Mouse (Mus musculus) left cerebral cortex, adult 9 months (tissue): Measurements from ENCODE around the gene Rsph14.
"Not testable (repeated sequence)": the region's sequence is repeated elsewhere in the genome, so short reads cannot be mapped to it uniquely, and the experiment has no call there.

Experiments used
- DNase-seq, 2 experiments: peaks; one replicate each; pipeline ENCODE4 v3.0.0; 2022; ENCODE audit warnings: low spot score in 2 of 2

Rsph14 gene

DNA sequence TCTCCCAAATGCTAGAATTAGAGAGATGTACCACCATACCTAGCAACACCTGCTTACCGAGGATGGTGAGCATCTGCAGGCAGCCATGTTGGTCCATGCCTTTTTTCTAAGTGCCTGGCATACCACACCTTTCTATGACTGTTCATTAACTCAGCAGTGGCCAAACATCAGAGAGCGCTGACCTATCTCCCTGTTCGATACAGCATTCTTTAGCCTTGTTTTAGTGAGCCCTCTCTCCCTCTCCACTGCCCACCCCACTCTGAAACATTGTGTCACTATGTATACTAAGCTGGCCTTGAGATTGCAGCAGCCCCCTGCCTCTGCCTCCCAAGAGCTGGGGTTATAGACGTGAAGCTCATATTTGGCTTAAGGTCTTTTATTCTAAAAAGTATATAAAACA lies 21.3 kb upstream of the Rsph14 start:
- DNase-seq = no peak

- no peak for DNase-seq
Measured at GRCm38 (mm10) chr10:75052902-75053301, 20.5 kb upstream of the Rsph14 start.

DNA sequence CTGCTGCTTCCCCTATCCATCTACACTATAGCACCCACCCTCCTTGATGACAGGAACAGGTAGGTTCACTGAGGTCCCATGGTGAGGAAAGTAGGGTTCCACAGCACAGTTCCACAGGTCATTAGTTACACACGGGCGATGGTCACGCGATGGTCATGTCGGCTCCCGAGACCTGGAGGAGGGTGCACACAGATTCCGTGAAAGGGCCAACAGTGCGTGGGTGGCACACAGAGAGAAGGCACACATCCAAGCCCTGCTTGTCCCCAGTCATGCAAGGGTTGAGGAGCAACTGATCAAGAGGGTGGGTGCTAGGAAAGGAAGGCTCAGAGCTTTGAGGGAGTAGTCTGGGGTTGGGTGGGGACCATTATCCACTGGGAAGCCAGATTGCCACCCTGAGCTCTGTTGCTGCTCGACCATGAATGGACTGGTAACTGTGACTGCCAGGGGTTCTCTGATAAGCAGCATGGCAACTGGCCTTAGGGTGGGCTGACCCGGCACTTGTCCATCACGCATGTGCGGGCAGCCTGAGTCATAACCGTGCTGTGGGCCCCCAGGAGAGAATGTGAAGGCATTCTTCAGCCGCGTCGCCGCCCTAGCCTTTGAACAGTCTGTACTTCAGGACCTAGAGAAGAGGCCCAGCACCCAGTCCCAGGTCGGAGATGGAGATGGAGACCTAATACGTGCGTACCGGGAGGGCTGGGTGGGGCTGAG lies 19.1 kb upstream of the Rsph14 start:
- no peak for DNase-seq

- no peak for DNase-seq
Measured at GRCm38 (mm10) chr10:75048711-75049110, 16.3 kb upstream of the Rsph14 start.

GRCm38 (mm10) chr10:75045831-75046230 lies 13.4 kb upstream of the Rsph14 start:
- DNase-seq = no peak

GRCm38 (mm10) chr10:75044459-75044858 lies 12.1 kb upstream of the Rsph14 start:
- no peak for DNase-seq

DNA sequence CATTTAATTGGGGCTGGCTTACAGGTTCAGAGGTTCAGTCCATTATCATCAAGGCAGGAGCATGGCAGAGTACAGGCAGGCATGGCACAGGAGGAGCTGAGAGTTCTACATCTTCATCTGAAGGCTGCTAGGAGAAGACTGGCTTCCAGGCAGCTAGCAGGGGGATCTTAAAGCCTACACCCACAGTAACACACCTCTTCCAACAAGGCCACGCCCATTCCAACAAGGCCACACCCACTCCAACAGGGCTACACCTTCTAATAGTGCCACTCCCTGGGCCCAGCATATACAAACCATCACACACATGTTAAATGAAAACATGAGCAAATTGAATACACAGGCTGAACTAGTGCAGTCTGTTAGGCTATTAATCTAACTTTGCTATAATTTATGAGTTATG lies 9.7 kb upstream of the Rsph14 start:
- DNase-seq = not testable (repeated sequence)

- peak; percentile 89 to 94 for DNase-seq
Measured at GRCm38 (mm10) chr10:75036883-75037379, 4.5 kb upstream of the Rsph14 start, which contains the start of gene Rab36. TSS of gene Rab36 (plus strand) at chr10:75037058.

DNA sequence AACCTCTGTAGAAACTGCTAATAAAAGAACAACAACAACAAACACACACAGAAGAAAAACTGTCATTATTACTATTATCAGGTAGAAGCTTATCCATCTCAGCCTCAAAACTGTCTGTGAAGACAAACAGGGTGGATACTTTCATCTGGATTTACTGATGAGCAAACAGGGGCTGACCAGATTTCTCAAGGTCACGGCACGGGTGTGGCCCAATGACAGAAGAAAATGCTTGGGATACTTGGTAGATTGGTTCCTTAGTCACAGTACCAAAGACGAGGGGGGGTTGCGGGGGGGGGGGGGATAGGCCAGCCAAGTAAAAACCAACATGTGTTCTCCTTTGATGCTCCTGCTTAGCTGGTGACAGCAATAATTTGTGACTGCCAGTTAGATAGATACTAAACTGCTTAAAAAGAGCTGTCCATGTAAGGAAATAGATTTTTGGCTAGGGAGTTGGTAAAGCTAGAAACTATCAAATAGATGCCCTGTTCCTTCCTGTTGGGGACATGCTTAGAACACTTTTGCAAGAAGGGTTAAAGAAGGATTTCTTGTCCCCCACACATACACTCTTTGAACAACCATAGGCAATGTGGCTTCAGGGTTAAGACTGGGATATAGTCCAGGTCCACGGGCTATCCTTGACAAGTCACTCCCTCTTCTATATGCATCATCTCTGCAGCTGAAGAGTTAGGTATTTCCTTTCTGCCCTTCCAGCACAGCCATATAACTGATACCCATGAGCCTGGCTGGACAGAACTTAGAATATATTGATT lies 856 bp downstream of the Rsph14 start:
- no peak for DNase-seq

DNA sequence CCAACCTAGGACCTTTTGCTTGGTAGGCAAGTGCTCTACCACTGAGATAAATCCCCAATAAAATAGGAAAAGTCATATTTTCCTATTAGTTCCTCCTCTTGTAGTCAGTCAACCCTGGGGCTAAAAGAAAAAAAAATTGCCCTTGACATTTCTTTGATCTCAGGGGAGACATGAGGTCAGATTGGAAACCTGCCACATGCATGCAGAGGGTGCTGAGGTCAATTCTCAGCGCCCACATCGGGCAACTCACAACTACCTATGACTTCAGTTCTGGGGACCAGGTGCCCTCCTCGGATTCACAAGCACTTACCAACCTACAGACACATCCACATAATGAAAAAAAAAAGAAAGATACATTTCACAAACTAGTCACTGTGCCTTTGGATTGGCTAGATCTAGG lies 2.2 kb downstream of the Rsph14 start:
- DNase-seq = no peak

- DNase-seq = no peak
Measured at GRCm38 (mm10) chr10:75029677-75030076, 2.7 kb downstream of the Rsph14 start.

- no peak for DNase-seq
Measured at GRCm38 (mm10) chr10:75028743-75029142, 3.6 kb downstream of the Rsph14 start.

DNA sequence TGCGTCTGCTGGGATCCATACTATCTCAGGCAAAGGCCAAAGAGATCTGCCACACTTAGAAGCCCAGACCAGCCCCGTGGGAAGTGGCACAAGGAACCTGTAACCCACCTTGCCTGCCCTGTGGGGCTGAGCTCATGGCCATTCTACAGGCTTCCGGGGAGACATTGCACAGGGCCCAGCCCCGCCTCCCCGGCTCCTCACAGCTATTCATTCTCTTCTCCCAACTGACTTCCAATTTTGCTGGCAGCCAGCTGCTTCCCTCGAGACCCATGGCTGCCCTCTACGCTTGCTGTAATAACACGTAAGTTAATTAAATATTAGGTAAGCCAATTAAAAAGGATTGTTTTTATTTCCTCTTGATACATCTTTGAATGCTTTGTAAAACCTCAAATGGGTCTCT lies 5.9 kb downstream of the Rsph14 start:
- DNase-seq = no peak

DNA sequence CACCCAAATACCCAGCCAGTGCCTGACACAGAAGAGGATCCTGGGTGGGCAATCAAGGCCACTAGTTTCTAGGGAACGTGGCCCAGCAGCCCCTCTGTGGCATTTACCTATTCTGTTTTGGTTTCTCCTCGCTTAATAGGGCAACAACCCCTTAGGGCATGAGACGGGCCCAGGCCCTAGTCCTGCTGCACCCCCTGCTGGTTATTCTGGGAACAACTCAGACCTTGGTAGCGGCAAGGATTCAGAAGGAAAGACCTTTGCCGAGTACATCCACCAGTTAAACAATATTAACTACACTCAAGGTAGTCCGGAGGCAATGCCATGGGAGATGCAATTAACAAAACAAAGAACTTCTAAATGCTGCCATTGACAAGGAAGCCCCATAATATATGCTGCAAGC lies 11.2 kb downstream of the Rsph14 start:
- peak in 1 of 2 experiments; percentile 86 for DNase-seq

DNA sequence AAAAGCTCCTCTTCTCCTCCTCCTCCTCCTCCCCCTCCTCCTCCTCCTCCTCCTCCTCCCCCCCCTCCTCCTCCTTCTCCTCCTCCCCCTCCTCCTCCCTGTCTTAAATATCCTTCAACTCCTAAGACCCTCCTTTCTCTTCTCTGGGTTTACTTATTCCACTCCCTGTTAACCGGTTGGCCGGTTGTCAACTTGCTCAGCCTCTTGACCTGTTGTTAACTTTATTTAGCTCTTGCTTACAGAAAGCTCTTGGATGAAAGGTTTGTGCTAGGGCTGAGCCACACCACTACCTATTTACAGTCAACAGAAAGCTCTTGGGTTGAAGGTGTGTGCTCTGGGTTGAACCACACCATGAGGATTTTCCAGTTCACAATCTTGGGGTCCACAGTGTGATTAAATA lies 12.1 kb downstream of the Rsph14 start:
- no peak for DNase-seq

DNA sequence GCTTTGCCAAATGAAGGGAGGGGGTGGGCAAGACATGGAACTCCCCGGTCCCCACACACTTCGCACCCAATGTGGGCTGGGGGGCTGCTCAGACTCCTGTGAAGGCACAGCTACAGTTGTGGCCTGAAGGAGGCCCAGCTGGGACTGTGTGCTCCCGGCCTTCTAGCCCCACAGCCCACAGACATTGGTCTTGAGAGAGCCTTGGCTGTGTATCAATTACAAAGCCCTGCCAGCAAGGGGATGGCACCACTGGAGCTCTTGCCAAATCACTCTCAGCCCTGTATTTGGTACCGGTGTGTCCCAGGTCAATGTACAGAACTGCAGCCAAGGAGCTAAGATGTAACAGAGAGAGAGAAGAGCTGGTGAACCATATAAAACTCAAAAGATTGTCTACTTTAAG lies 15.9 kb downstream of the Rsph14 start:
- no peak for DNase-seq

DNA sequence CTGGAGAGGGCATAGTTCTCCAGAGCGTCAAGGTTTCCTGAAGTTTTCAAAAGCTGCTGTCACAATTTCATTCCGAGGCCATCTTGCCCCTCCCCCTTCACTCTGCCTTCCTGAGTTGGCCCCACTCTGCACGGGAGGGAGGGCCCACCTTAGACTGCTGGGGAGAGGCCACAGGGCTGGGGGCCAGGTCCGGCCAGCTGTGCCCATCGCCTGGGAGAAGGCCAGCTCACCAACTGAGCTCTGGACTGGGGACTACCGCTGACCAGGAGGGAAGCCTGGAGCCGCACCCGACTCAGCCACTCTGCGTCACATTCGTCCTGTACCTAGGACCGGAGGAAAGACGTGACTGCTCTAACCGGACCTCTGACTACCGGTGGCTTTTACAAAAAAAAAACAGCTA lies 16.9 kb downstream of the Rsph14 start:
- no peak for DNase-seq

- no peak for DNase-seq
Measured at GRCm38 (mm10) chr10:75010704-75011103, 21.7 kb downstream of the Rsph14 start.

- DNase-seq = peak; percentile 71 to 84
Measured at GRCm38 (mm10) chr10:75006889-75007662, 25.3 kb downstream of the Rsph14 start.

- no peak for DNase-seq
Measured at GRCm38 (mm10) chr10:75004067-75004466, 28.3 kb downstream of the Rsph14 start.

- no peak for DNase-seq
Measured at GRCm38 (mm10) chr10:75001391-75001790, 31.0 kb downstream of the Rsph14 start.

DNA sequence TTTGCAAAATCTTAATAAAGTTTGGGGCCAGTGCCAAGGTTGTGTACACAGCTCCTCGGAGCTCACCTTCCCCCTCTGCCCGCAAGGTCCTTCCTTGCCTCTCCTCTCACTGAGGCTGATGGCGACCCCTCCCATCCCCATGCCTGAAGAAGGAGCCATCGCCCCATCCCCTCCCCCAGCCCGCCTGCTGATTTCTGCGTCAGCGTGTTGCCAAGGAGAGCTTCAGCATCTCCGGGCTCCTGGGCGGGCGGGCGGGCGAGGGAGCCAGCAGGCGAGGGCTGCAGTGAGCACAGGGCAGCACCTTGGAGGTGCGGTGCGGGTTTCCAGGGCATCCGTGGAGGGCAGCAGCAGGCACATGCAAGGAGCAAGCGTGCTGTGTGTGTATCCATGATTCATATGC lies 37.0 kb downstream of the Rsph14 start:
- no peak for DNase-seq
